35 mouse cellular contexts compared by ENCODE assay signal in genomic region chr4:53759678-53760077, GRCm38 (mm10). TPM values are rescaled to one million over a fixed set of nuclear protein-coding genes. Genes with fewer than 3 reads are reported as not detected.
DNase-seq lines count a peak whose midpoint lies in the region; ATAC-seq and TF ChIP-seq lines count a peak whose summit lies in the region.
"Had no signal": no experiment of that assay in that cellular context is flagged by ENCODE, and none has a peak within 500 bp of the region (broad histone marks: within the 10 kb centered on the region; RNA-seq: fewer than 3 reads in every experiment).

No protein-coding gene starts in this region.

- no peaks in the 10 kb centered on the region for H3K4me1 ChIP-seq in forebrain, embryonic 11.5 days (replicated peaks; ENCODE audit: control insufficient read depth, insufficient read depth, low read length)
- no peaks in the 10 kb centered on the region for H3K4me1 ChIP-seq in forebrain, embryonic 16.5 days (replicated peaks; ENCODE audit: control insufficient read depth, insufficient read depth, low read length)
- H3K4me1 ChIP-seq: embryonic facial prominence, embryonic 15.5 days; hindbrain, embryonic 12.5 days; intestine, embryonic 15.5 days; limb, embryonic 15.5 days; liver, embryonic 13.5 days; megakaryocyte, embryonic 14.5 days; midbrain, embryonic 13.5 days had no signal

- H3K27ac ChIP-seq in forebrain, embryonic 11.5 days (ENCODE audit: low read depth, low read length): no peak overlapping the region
- no peak overlapping the region for H3K27ac ChIP-seq in forebrain, embryonic 16.5 days (ENCODE audit: low read length)
- H3K27ac ChIP-seq: embryonic facial prominence, embryonic 15.5 days; forebrain, embryonic 13.5 days; hindbrain, embryonic 12.5 days; hindbrain, postnatal 0 days; intestine, embryonic 15.5 days; limb, embryonic 15.5 days; liver, embryonic 13.5 days; midbrain, embryonic 13.5 days had no signal

- no peaks in the 10 kb centered on the region for H3K9me3 ChIP-seq in forebrain, embryonic 11.5 days (ENCODE audit: control insufficient read depth, low read length)
- H3K9me3 ChIP-seq in forebrain, embryonic 16.5 days (ENCODE audit: control insufficient read depth, low read length): no peaks in the 10 kb centered on the region
- H3K9me3 ChIP-seq: embryonic facial prominence, embryonic 15.5 days; forebrain, embryonic 13.5 days; hindbrain, embryonic 12.5 days; intestine, embryonic 15.5 days; limb, embryonic 15.5 days; liver, embryonic 13.5 days; megakaryocyte, embryonic 14.5 days; midbrain, embryonic 13.5 days had no signal

- H3K9ac ChIP-seq in forebrain, embryonic 11.5 days (ENCODE audit: low read length): no peak overlapping the region
- no peak overlapping the region for H3K9ac ChIP-seq in forebrain, embryonic 16.5 days (replicated peaks; ENCODE audit: low read depth, low read length)
- H3K9ac ChIP-seq: embryonic facial prominence, embryonic 15.5 days; forebrain, embryonic 13.5 days; hindbrain, embryonic 12.5 days; intestine, embryonic 15.5 days; limb, embryonic 15.5 days; liver, embryonic 13.5 days; midbrain, embryonic 13.5 days had no signal

- DNase-seq in forebrain, embryonic 11.5 days (ENCODE audit: low spot score): peak; percentile 28
- DNase-seq in gastrocnemius, postnatal 25 days: peak; percentile 9
- no peak for DNase-seq in gastrocnemius, postnatal 4 days (ENCODE audit: low spot score in 2 of 2)
- peak; percentile 7 for DNase-seq in 3T3-L1 (ENCODE audit: low read depth, low spot score)
- DNase-seq in thymus, adult 18-20 months: no peak
- DNase-seq: adrenal gland, postnatal 14 days; cerebellum, adult 11-12 months; cerebellum, adult 9-11 months; heart, postnatal 36 days; kidney, adult 2 months; kidney, postnatal 36 days; liver, embryonic 13.5 days; lung, adult 18-20 months; lung, postnatal 4 days; right cerebral cortex, postnatal 4 days; thymus, postnatal 36 days had no signal

- no peaks in the 10 kb centered on the region for H3K27me3 ChIP-seq in forebrain, embryonic 11.5 days (ENCODE audit: control insufficient read depth, insufficient read depth, low read length)
- H3K27me3 ChIP-seq in forebrain, embryonic 16.5 days (replicated peaks; ENCODE audit: control insufficient read depth, insufficient read depth, low read length): no peaks in the 10 kb centered on the region
- no peaks in the 10 kb centered on the region for H3K27me3 ChIP-seq in myocyte (ENCODE audit: control insufficient read depth, insufficient read depth, insufficient read length)
- H3K27me3 ChIP-seq: embryonic facial prominence, embryonic 15.5 days; forebrain, embryonic 13.5 days; hindbrain, embryonic 12.5 days; intestine, embryonic 15.5 days; limb, embryonic 15.5 days; liver, embryonic 13.5 days; megakaryocyte, embryonic 14.5 days; midbrain, embryonic 13.5 days had no signal

- no peaks in the 10 kb centered on the region for H3K36me3 ChIP-seq in forebrain, embryonic 11.5 days (ENCODE audit: control insufficient read depth, insufficient read depth, low read length)
- H3K36me3 ChIP-seq in forebrain, embryonic 16.5 days (ENCODE audit: control insufficient read depth, insufficient read depth): peaks cover 11% of the 10 kb centered on the region
- H3K36me3 ChIP-seq in myocyte (ENCODE audit: control insufficient read depth, insufficient read depth): peaks cover 25% of the 10 kb centered on the region
- H3K36me3 ChIP-seq: intestine, embryonic 15.5 days had no signal

- ATAC-seq in forebrain, embryonic 11.5 days (replicated peaks; ENCODE audit: low FRiP score): no peak
- ATAC-seq in forebrain, embryonic 16.5 days: no peak
- ATAC-seq: CD4-positive, CD25-positive, alpha-beta regulatory T cell, adult 4 months; forebrain, embryonic 13.5 days; hindbrain, postnatal 0 days; intestine, embryonic 15.5 days; lung, postnatal 0 days; midbrain, embryonic 13.5 days had no signal

- H3K4me3 ChIP-seq in forebrain, embryonic 11.5 days (ENCODE audit: low read depth, low read length): no peak overlapping the region
- no peak overlapping the region for H3K4me3 ChIP-seq in forebrain, embryonic 16.5 days (replicated peaks; ENCODE audit: low read length)
- no peak overlapping the region for H3K4me3 ChIP-seq in myocyte
- H3K4me3 ChIP-seq: embryonic facial prominence, embryonic 15.5 days; forebrain, embryonic 13.5 days; hindbrain, embryonic 12.5 days; intestine, embryonic 15.5 days; layer of hippocampus, adult 2 months; left cerebral cortex, adult 2 months; limb, embryonic 15.5 days; liver, embryonic 13.5 days; megakaryocyte, embryonic 14.5 days; midbrain, embryonic 13.5 days had no signal

- H3ac ChIP-seq in myocyte (ENCODE audit: control insufficient read depth, insufficient read length): no peak overlapping the region

- H3K79me2 ChIP-seq in myocyte (ENCODE audit: control insufficient read depth, insufficient read depth): no peaks in the 10 kb centered on the region

- no peak overlapping the region for H3K4me2 ChIP-seq in forebrain, embryonic 11.5 days (ENCODE audit: low read depth, low read length, severe bottlenecking)
- no peak overlapping the region for H3K4me2 ChIP-seq in forebrain, embryonic 16.5 days (ENCODE audit: low read length)
- H3K4me2 ChIP-seq in myocyte (ENCODE audit: low read depth): peak overlapping the region; percentile 50
- H3K4me2 ChIP-seq: embryonic facial prominence, embryonic 15.5 days; forebrain, embryonic 13.5 days; heart, embryonic 11.5 days; hindbrain, embryonic 12.5 days; intestine, embryonic 15.5 days; limb, embryonic 15.5 days; liver, embryonic 13.5 days; midbrain, embryonic 13.5 days had no signal

- 97% methylated on average over 3 of the region's 3 CpGs for WGBS in forebrain, embryonic 11.5 days
- WGBS in forebrain, embryonic 16.5 days: 96% methylated on average over 3 of the region's 3 CpGs

- TF ChIP-seq POLR2A in myocyte (IDR thresholded peaks at IDR 0.05; ENCODE audit: insufficient read length, low read depth): peak; percentile 19

TF ChIP-seq in myocyte, 11 proteins besides CTCF, POLR2A, EP300 and RAD21:
- TF ChIP-seq MAX (IDR thresholded peaks at IDR 0.05; ENCODE audit: low read depth) (no peak), MYOG (IDR thresholded peaks at IDR 0.05; ENCODE audit: control insufficient read depth in 1 of 3, insufficient read depth in 1 of 3, insufficient read length in 2 of 3, low read depth in 2 of 3) (peak; percentile 75 to 94 (median 92)), E2F4 (IDR thresholded peaks at IDR 0.05; ENCODE audit: insufficient read depth) (no peak), TCF12 (IDR thresholded peaks at IDR 0.05; ENCODE audit: insufficient read depth, poor library complexity, severe bottlenecking) (peak; percentile 98), SRF (IDR thresholded peaks at IDR 0.05; ENCODE audit: control insufficient read depth, insufficient read length, low read depth) (no peak), TCF3 (IDR thresholded peaks at IDR 0.05; ENCODE audit: insufficient read length, low read depth) (peak; percentile 95), MYOD1 (IDR thresholded peaks at IDR 0.05; ENCODE audit: control insufficient read depth in 1 of 3, insufficient read length in 2 of 3, low read depth in 2 of 3) (peak; percentile 99 to 100 (median 100)), USF1 (IDR thresholded peaks at IDR 0.05; ENCODE audit: low read depth) (no peak), REST (IDR thresholded peaks at IDR 0.05; ENCODE audit: insufficient read depth, insufficient read length) (no peak), CEBPB (IDR thresholded peaks at IDR 0.05; ENCODE audit: insufficient read depth, poor library complexity, severe bottlenecking) (0 out of 2 replicates have a peak, but pooled peaks have one; percentile 50), POLR2AphosphoS2 (IDR thresholded peaks at IDR 0.05; ENCODE audit: insufficient read length, low read depth) (no peak)

RNA-seq across cellular contexts. Expression of gene Tal2, which starts 19.8 kb away (rescaled TPM):
- 3.1 and 4.0 TPM in 2 replicates for polyA plus RNA-seq in forebrain, embryonic 11.5 days (2014; fragmentation: Nextera tagmentation; extraction: Ambion mirVana)
- 0.06 and 0.26 TPM in 2 replicates for polyA plus RNA-seq in forebrain, embryonic 16.5 days (2015; fragmentation: Nextera tagmentation; extraction: Ambion mirVana)
- total RNA-seq in gastrocnemius, postnatal 25 days (2021): under 1 TPM; 0.56 to 0.72 TPM
- total RNA-seq in gastrocnemius, postnatal 4 days (2021): 1 to 10 TPM; 1.0 to 1.3 TPM
- polyA plus RNA-seq in myocyte (2012; fragmentation: generic; extraction: Trizol): 0.17 TPM
- total RNA-seq: granulocyte monocyte progenitor cell, adult 5-6 weeks; layer of hippocampus, postnatal 14 days; left cerebral cortex, postnatal 25 days had no signal
- polyA plus RNA-seq: CD4-positive, CD25-positive, alpha-beta regulatory T cell, adult 4 months; heart, embryonic 16.5 days; liver, embryonic 13.5 days had no signal

RNA-seq across cellular contexts. Expression of gene Fktn, which starts 45.9 kb away (rescaled TPM):
- polyA plus RNA-seq in forebrain, embryonic 11.5 days (2014; fragmentation: Nextera tagmentation; extraction: Ambion mirVana): 18.7 and 25.4 TPM in 2 replicates
- 22.2 and 23.4 TPM in 2 replicates for polyA plus RNA-seq in forebrain, embryonic 16.5 days (2015; fragmentation: Nextera tagmentation; extraction: Ambion mirVana)
- 1 to 10 TPM; 7.2 to 7.4 TPM for total RNA-seq in gastrocnemius, postnatal 25 days (2021)
- total RNA-seq in gastrocnemius, postnatal 4 days (2021): 1 to 10 TPM; 9.7 TPM
- 2.9 TPM for polyA plus RNA-seq in myocyte (2012; fragmentation: generic; extraction: Trizol)

Comparison
In these comparisons a context has a peak if more than half of its experiments do, and no peak if none do; other contexts are left out.
1. DNase-seq: peak in forebrain, embryonic 11.5 days (single experiment), gastrocnemius, postnatal 25 days (single experiment) and 3T3-L1 (single experiment); none in gastrocnemius, postnatal 4 days (0 of 2) and thymus, adult 18-20 months (0 of 2).